Mouse (Mus musculus) kidney, postnatal 0 days (tissue): Measurements from ENCODE around the gene 1700010B08Rik. TPM values are rescaled to one million over a fixed set of nuclear protein-coding genes. Genes with fewer than 3 reads are reported as not detected.
"Not testable (repeated sequence)": the region's sequence is repeated elsewhere in the genome, so short reads cannot be mapped to it uniquely, and the experiment has no call there.

Source experiments
- ATAC-seq: fragments of 200-750 bp; cut with Nextera tagmentation; replicated peaks from 2 replicates; pipeline ENCODE4 v1.8.0; 2017; ENCODE audit warnings: low read depth, moderate number of reproducible peaks, moderate TSS enrichment, moderate library complexity; ENCODE audit not compliant: low FRiP score
- DNase-seq: peaks from one replicate; pipeline ENCODE4 v3.0.0-alpha.2; 2016; ENCODE audit warnings: low spot score
- H3K27ac ChIP-seq: fragments of 300-500 bp; sonication (generic); 2 replicates; pipeline ENCODE4 v1.5.1; 2014; ENCODE audit warnings: mild to moderate bottlenecking
- H3K27me3 ChIP-seq: fragments of 300-500 bp; sonication (generic); 2 replicates; pipeline ENCODE4 v1.6.1; 2014; ENCODE audit warnings: low read length, mixed read lengths; ENCODE audit not compliant: insufficient read depth
- H3K36me3 ChIP-seq: fragments of 300-500 bp; sonication (generic); 2 replicates; pipeline ENCODE4 v1.6.1; 2014; ENCODE audit warnings: low read length, mixed read lengths; ENCODE audit not compliant: insufficient read depth
- H3K4me1 ChIP-seq: fragments of 300-500 bp; sonication (generic); replicated peaks from 2 replicates; pipeline ENCODE4 v1.6.1; 2014; ENCODE audit warnings: antibody characterized with exemption, low read length, mixed read lengths; ENCODE audit not compliant: insufficient read depth
- H3K4me2 ChIP-seq: fragments of 300-500 bp; sonication (generic); 2 replicates; pipeline ENCODE4 v1.6.1; 2014; ENCODE audit warnings: mild to moderate bottlenecking, low read length, moderate library complexity, mixed read lengths
- H3K4me3 ChIP-seq: fragments of 300-500 bp; sonication (generic); replicated peaks from 2 replicates; pipeline ENCODE4 v1.5.1; 2014; ENCODE audit warnings: low read depth, low read length
- H3K9ac ChIP-seq: fragments of 300-500 bp; sonication (generic); 2 replicates; pipeline ENCODE4 v1.6.1; 2014; ENCODE audit warnings: low read depth, low read length
- H3K9me3 ChIP-seq: fragments of 300-500 bp; sonication (generic); replicated peaks from 2 replicates; pipeline ENCODE4 v1.6.1; 2016; ENCODE audit warnings: low read length, inconsistent platforms, mixed read lengths
- CTCF ChIP-seq: IDR thresholded peaks from 2 replicates; pipeline ENCODE4 v1.5.1; 2016; ENCODE audit warnings: antibody characterized with exemption, low read depth, mild to moderate bottlenecking, moderate library complexity
- WGBS: fragments of 180-500 bp; shearing (Covaris S2); extraction: QIAGEN DNeasy Blood & Tissue Kit; methylation state at CpG from one replicate; pipeline ENCODE4 v1.1.7; 2014; 5-methylcytosine and 5-hydroxymethylcytosine counted together
- polyA plus RNA-seq: library from polyadenylated mRNA; unstranded; fragments of >200 nt; fragmentation: Nextera tagmentation; extraction: Ambion mirVana; gene quantifications from 2 replicates; pipeline ENCODE4 v1.2.1, GENCODE M21; 2015

Gene 1700010B08Rik
- polyA plus RNA-seq = not detected in 2 replicates

- H3K4me2 ChIP-seq, H3K27me3 ChIP-seq, H3K9ac ChIP-seq, H3K4me3 ChIP-seq, H3K27ac ChIP-seq, ATAC-seq, H3K4me1 ChIP-seq, H3K36me3 ChIP-seq, H3K9me3 ChIP-seq, DNase-seq: not testable (repeated sequence)
- 87% methylated on average over 6 of the region's 7 CpGs for WGBS
These were observed at the start of gene 1700010B08Rik for GRCm38 (mm10) chr2:173719115-173719514. Gene 1700010B08Rik (plus strand): TSS chr2:173719415.

- H3K27ac ChIP-seq = no peak overlapping the region
- no peaks in the 10 kb centered on the region for H3K4me1 ChIP-seq
- no peaks in the 10 kb centered on the region for H3K27me3 ChIP-seq
- no peak overlapping the region for H3K9ac ChIP-seq
- no peak overlapping the region for H3K4me3 ChIP-seq
- ATAC-seq (no peak), DNase-seq (no peak)
- no peak overlapping the region for H3K4me2 ChIP-seq
- peaks cover 20% of the 10 kb centered on the region; the same call in 1 of the 2 replicates for H3K36me3 ChIP-seq
- no peak for TF ChIP-seq CTCF
- WGBS = 70% methylated on average over 2 of the region's 2 CpGs
- no peaks in the 10 kb centered on the region for H3K9me3 ChIP-seq
These were observed 46.8 kb upstream of the 1700010B08Rik start for GRCm38 (mm10) chr2:173672328-173672896.

- Histone ChIP-seq H3K9me3 (no peaks in the 10 kb centered on the region), H3K9ac (no peak overlapping the region), H3K27ac (no peak overlapping the region), H3K27me3 (no peaks in the 10 kb centered on the region), H3K36me3 (peaks cover 17% of the 10 kb centered on the region; the same call in 1 of the 2 replicates), H3K4me2 (no peak overlapping the region), H3K4me3 (no peak overlapping the region), H3K4me1 (no peaks in the 10 kb centered on the region)
- TF ChIP-seq CTCF = no peak
- no peak for DNase-seq
- WGBS = 76% methylated on average over 1 of the region's 1 CpGs
- no peak for ATAC-seq
These were observed 45.7 kb upstream of the 1700010B08Rik start for GRCm38 (mm10) chr2:173673469-173673868.

- no peaks in the 10 kb centered on the region for H3K27me3 ChIP-seq
- 0 out of 2 replicates have a peak, but pooled peaks cover 3% of the 10 kb centered on the region for H3K4me1 ChIP-seq
- ATAC-seq = no peak
- H3K27ac ChIP-seq = no peak overlapping the region
- DNase-seq = no peak
- no peak overlapping the region for H3K4me2 ChIP-seq
- no peak for TF ChIP-seq CTCF
- no peaks in the 10 kb centered on the region for H3K9me3 ChIP-seq
- peaks cover 10% of the 10 kb centered on the region; the same call in 1 of the 2 replicates for H3K36me3 ChIP-seq
- H3K4me3 ChIP-seq = no peak overlapping the region
- WGBS = 92% methylated on average over 2 of the region's 2 CpGs
- H3K9ac ChIP-seq = no peak overlapping the region
These were observed 40.6 kb upstream of the 1700010B08Rik start for GRCm38 (mm10) chr2:173678593-173678992.

- no peak for DNase-seq
- WGBS = 72% methylated on average over 3 of the region's 3 CpGs
- H3K9me3 ChIP-seq = no peaks in the 10 kb centered on the region
These were observed 40.0 kb upstream of the 1700010B08Rik start for GRCm38 (mm10) chr2:173679217-173679616.

GRCm38 (mm10) chr2:173680153-173680552 lies 39.1 kb upstream of the 1700010B08Rik start:
- no peak overlapping the region for H3K27ac ChIP-seq
- TF ChIP-seq CTCF = no peak
- ATAC-seq = no peak
- WGBS = 52% methylated on average over 1 of the region's 1 CpGs
- H3K9ac ChIP-seq = no peak overlapping the region
- H3K27me3 ChIP-seq = no peaks in the 10 kb centered on the region
- no peak for DNase-seq
- H3K4me2 ChIP-seq = no peak overlapping the region
- no peak overlapping the region for H3K4me3 ChIP-seq
- H3K4me1 ChIP-seq = 0 out of 2 replicates have a peak, but pooled peaks cover 3% of the 10 kb centered on the region
- H3K9me3 ChIP-seq = no peaks in the 10 kb centered on the region
- H3K36me3 ChIP-seq = peaks cover 8% of the 10 kb centered on the region; the same call in 1 of the 2 replicates

More at GRCm38 (mm10) chr2:173679217-173679616, 40.0 kb upstream of the 1700010B08Rik start:
- no peak overlapping the region for H3K9ac ChIP-seq
- no peak overlapping the region for H3K4me2 ChIP-seq
- H3K4me3 ChIP-seq = no peak overlapping the region
- TF ChIP-seq CTCF = no peak
- H3K27ac ChIP-seq = no peak overlapping the region
- H3K36me3 ChIP-seq = peaks cover 12% of the 10 kb centered on the region; the same call in 1 of the 2 replicates
- no peak for ATAC-seq
- 0 out of 2 replicates have a peak, but pooled peaks cover 3% of the 10 kb centered on the region for H3K4me1 ChIP-seq
- no peaks in the 10 kb centered on the region for H3K27me3 ChIP-seq
